Mouse (Mus musculus): ENCODE data around the gene Senp1. TPM values are rescaled to one million over a fixed set of nuclear protein-coding genes. Genes with fewer than 3 reads are reported as not detected.

The Senp1 gene
- polyA plus RNA-seq, 1 experiment from 2014 or later, result 27.2 TPM

DNA sequence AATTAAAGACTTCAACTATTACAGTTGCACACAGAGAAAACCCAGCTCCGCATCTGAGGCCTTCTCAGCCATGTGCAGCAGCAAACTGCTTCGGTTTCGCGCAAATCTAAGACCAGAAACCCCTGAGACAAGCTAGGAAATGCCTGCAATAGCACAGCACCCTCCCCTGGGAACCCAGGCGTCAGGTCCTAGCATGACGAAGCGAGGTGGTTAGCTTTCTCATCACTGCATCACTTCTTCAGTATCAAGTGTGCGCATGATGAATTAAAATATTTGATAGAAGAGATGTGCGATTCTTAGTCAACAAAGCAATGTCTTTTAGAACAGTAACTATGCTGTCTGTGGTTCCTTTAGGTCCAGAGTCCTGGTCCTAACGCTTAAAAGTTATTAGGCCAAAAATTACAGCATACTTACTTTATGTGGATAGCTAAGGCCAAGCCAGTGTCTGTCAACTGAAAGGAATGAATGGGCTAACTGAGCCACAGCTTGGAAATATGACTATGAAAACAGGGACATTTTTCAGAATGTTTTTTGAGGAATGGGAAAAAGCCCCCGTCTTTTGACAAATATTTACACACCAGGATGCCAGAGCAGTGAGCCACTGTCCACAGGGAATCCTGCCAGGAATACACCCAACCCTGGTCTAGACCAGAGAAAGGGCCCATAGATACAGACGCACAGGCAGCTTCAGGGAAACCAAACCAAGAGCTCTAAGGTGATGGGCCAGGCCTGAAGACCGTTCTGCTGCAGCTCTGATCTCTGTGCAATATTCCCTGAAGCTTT is 44.4 kb downstream of the Senp1 start:
- Histone ChIP-seq H3K9ac (ENCODE audit: low read depth, low read length) (no peak overlapping the region), H3K4me2 (ENCODE audit: low read depth, low read length) (no peak overlapping the region), H3K9me3 (ENCODE audit: control insufficient read depth, low read length) (no peaks in the 10 kb centered on the region), H3K4me1 (ENCODE audit: control insufficient read depth, insufficient read depth, low read length) (no peaks in the 10 kb centered on the region), H3K36me3 (ENCODE audit: control insufficient read depth, insufficient read depth, low read length) (peaks cover 83% of the 10 kb centered on the region), H3K27me3 (replicated peaks; ENCODE audit: control insufficient read depth, insufficient read depth, low read length) (no peaks in the 10 kb centered on the region), H3K4me3 (ENCODE audit: low read depth, low read length) (no peak overlapping the region), H3K27ac (replicated peaks; ENCODE audit: low read depth, low read length) (no peak overlapping the region)
- ATAC-seq (ENCODE audit: low read depth) (no peak), DNase-seq (ENCODE audit: low spot score) (no peak)
- WGBS, result 87% methylated on average over 13 of the region's 13 CpGs

DNA sequence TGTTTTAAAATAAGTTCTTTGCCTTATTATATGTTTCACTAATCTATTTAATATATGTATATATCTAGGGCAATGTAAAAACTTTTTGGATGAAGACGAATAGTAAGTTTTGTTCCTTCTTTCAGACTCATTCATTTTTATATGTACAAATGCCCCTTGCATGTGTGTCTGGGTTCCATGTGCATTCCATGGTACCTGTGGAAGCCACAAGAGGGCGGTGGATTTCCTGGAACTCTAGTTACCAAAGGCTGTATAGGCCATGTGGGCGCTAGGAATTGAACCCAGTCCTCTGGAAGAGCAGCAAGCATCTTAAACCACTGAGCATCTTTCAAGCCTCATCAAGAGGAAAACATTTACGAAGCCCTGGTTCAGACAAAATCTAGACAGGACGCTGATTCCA is 49.2 kb downstream of the Senp1 start:
- H3K4me1 ChIP-seq (ENCODE audit: control insufficient read depth, insufficient read depth, low read length), result no peaks in the 10 kb centered on the region
- no peaks in the 10 kb centered on the region for H3K9me3 ChIP-seq (ENCODE audit: control insufficient read depth, low read length)
- H3K9ac ChIP-seq (ENCODE audit: low read depth, low read length), result no peak overlapping the region
- ATAC-seq (ENCODE audit: low read depth), result no peak
- no peak for DNase-seq (ENCODE audit: low spot score)
- H3K36me3 ChIP-seq (ENCODE audit: control insufficient read depth, insufficient read depth, low read length), result peaks cover 87% of the 10 kb centered on the region
- no peaks in the 10 kb centered on the region for H3K27me3 ChIP-seq (replicated peaks; ENCODE audit: control insufficient read depth, insufficient read depth, low read length)
- H3K27ac ChIP-seq (replicated peaks; ENCODE audit: low read depth, low read length), result no peak overlapping the region
- 93% methylated on average over 5 of the region's 5 CpGs for WGBS
- no peak overlapping the region for H3K4me3 ChIP-seq (ENCODE audit: low read depth, low read length)
- H3K4me2 ChIP-seq (ENCODE audit: low read depth, low read length), result no peak overlapping the region

DNA sequence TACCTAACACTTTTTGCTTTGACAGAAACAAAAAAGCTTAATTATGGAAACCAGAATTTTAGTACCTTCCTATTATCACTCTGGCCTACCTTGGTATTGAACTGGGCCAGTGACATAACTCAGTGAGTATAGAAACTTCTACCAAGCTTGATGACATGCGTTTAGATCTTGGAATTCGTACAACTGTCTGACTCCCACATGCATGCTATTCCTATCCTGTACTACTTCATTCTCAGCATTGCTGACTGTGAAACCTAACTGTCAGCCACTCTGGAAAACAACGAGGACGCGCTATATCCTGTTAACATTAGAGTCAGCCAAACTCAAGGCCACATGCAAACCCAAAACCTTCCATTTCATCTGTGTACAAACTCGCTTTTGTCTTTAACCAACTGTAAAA is 49.6 kb downstream of the Senp1 start:
- H3K36me3 ChIP-seq (ENCODE audit: control insufficient read depth, insufficient read depth, low read length), result peaks cover 87% of the 10 kb centered on the region

DNA sequence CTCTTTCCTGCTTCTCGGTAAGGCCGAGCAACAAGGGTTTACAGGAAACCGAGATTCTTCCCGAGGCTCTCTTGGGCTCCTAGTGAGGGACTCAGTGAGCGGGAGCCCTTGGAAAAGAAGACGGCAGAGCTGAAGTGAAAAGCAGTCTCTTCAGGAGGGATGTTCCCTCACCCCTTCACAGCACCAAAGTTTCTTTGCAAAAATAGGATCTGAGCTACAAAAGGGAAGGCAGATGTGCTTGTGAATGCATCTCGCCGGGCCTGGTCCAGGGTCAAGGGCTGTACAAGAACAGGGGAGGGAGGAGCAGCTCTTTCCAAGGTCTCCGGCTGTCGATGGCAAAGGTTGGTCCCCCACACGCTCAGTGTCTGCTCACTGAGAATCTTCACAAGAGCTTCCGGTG is 51.0 kb downstream of the Senp1 start:
- no peak for ATAC-seq (ENCODE audit: low read depth)
- no peaks in the 10 kb centered on the region for H3K27me3 ChIP-seq (replicated peaks; ENCODE audit: control insufficient read depth, insufficient read depth, low read length)
- DNase-seq (ENCODE audit: low spot score), result no peak
- H3K9ac ChIP-seq (ENCODE audit: low read depth, low read length), result no peak overlapping the region
- no peaks in the 10 kb centered on the region for H3K9me3 ChIP-seq (ENCODE audit: control insufficient read depth, low read length)
- H3K4me3 ChIP-seq (ENCODE audit: low read depth, low read length), result no peak overlapping the region
- no peaks in the 10 kb centered on the region for H3K4me1 ChIP-seq (ENCODE audit: control insufficient read depth, insufficient read depth, low read length)
- no peak overlapping the region for H3K27ac ChIP-seq (replicated peaks; ENCODE audit: low read depth, low read length)
- 90% methylated on average over 12 of the region's 12 CpGs for WGBS
- H3K36me3 ChIP-seq (ENCODE audit: control insufficient read depth, insufficient read depth, low read length), result peaks cover 89% of the 10 kb centered on the region
- H3K4me2 ChIP-seq (ENCODE audit: low read depth, low read length), result no peak overlapping the region

More for the DNA sequence above, 49.6 kb downstream of the Senp1 start:
- DNase-seq (ENCODE audit: low spot score) (no peak), ATAC-seq (ENCODE audit: low read depth) (no peak)
- WGBS, result 90% methylated on average over 6 of the region's 6 CpGs
- no peaks in the 10 kb centered on the region for H3K9me3 ChIP-seq (ENCODE audit: control insufficient read depth, low read length)
- H3K4me3 ChIP-seq (ENCODE audit: low read depth, low read length), result no peak overlapping the region
- H3K4me1 ChIP-seq (ENCODE audit: control insufficient read depth, insufficient read depth, low read length), result no peaks in the 10 kb centered on the region
- H3K27me3 ChIP-seq (replicated peaks; ENCODE audit: control insufficient read depth, insufficient read depth, low read length), result no peaks in the 10 kb centered on the region
- H3K27ac ChIP-seq (replicated peaks; ENCODE audit: low read depth, low read length), result no peak overlapping the region
- no peak overlapping the region for H3K4me2 ChIP-seq (ENCODE audit: low read depth, low read length)
- H3K9ac ChIP-seq (ENCODE audit: low read depth, low read length), result no peak overlapping the region

DNA sequence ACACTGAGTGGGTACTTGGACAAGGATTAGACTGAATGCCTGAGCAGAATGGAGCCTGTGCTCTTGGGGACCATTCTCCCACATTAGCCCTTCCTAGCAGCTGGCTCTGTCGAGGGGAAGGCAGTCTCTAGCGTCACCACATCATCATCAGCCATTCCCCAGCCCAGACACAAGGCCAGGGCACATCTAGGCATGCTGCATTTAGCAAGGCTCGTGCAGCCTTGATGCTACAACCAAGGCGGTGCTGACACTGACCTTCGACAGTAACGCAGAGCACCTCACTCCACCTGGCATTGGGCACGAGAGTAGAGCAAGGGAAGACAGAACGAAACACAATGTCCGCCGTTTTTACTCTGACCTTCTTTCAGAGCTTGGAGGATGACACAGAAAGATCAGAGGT is 53.9 kb downstream of the Senp1 start:
- WGBS, result 94% methylated on average over 9 of the region's 10 CpGs
- no peak overlapping the region for H3K27ac ChIP-seq (replicated peaks; ENCODE audit: low read depth, low read length)
- no peak for DNase-seq (ENCODE audit: low spot score)

DNA sequence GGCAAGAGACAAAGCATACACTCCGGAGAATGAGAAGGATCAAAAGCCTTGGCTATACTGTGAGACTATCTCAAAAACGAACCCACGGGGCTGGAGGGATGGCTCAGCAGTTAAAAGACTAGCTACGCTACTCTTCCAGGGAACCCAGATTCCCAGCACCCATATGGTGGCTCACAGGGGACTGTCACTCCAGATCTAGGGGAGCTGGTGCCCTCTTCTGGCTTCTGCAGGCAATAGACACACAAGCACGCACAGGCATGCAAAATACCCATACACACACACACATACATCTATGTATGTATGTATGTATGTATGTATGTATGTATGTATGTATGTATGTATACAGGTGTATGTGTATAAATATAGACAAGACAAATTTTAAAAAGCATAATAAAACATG is 57.0 kb downstream of the Senp1 start:
- ATAC-seq (ENCODE audit: low read depth) (no peak), DNase-seq (ENCODE audit: low spot score) (no peak)
- 93% methylated on average over 5 of the region's 5 CpGs for WGBS
- Histone ChIP-seq H3K4me3 (ENCODE audit: low read depth, low read length) (no peak overlapping the region), H3K27ac (replicated peaks; ENCODE audit: low read depth, low read length) (no peak overlapping the region), H3K36me3 (ENCODE audit: control insufficient read depth, insufficient read depth, low read length) (peaks cover 42% of the 10 kb centered on the region), H3K4me2 (ENCODE audit: low read depth, low read length) (no peak overlapping the region), H3K27me3 (replicated peaks; ENCODE audit: control insufficient read depth, insufficient read depth, low read length) (no peaks in the 10 kb centered on the region), H3K9me3 (ENCODE audit: control insufficient read depth, low read length) (no peaks in the 10 kb centered on the region), H3K9ac (ENCODE audit: low read depth, low read length) (no peak overlapping the region), H3K4me1 (ENCODE audit: control insufficient read depth, insufficient read depth, low read length) (no peaks in the 10 kb centered on the region)

More for the DNA sequence above, 53.9 kb downstream of the Senp1 start:
- no peaks in the 10 kb centered on the region for H3K27me3 ChIP-seq (replicated peaks; ENCODE audit: control insufficient read depth, insufficient read depth, low read length)
- no peak overlapping the region for H3K4me3 ChIP-seq (ENCODE audit: low read depth, low read length)
- H3K9ac ChIP-seq (ENCODE audit: low read depth, low read length), result no peak overlapping the region
- H3K4me1 ChIP-seq (ENCODE audit: control insufficient read depth, insufficient read depth, low read length), result no peaks in the 10 kb centered on the region
- no peak for ATAC-seq (ENCODE audit: low read depth)
- no peak overlapping the region for H3K4me2 ChIP-seq (ENCODE audit: low read depth, low read length)
- no peaks in the 10 kb centered on the region for H3K9me3 ChIP-seq (ENCODE audit: control insufficient read depth, low read length)
- peaks cover 71% of the 10 kb centered on the region for H3K36me3 ChIP-seq (ENCODE audit: control insufficient read depth, insufficient read depth, low read length)

DNA sequence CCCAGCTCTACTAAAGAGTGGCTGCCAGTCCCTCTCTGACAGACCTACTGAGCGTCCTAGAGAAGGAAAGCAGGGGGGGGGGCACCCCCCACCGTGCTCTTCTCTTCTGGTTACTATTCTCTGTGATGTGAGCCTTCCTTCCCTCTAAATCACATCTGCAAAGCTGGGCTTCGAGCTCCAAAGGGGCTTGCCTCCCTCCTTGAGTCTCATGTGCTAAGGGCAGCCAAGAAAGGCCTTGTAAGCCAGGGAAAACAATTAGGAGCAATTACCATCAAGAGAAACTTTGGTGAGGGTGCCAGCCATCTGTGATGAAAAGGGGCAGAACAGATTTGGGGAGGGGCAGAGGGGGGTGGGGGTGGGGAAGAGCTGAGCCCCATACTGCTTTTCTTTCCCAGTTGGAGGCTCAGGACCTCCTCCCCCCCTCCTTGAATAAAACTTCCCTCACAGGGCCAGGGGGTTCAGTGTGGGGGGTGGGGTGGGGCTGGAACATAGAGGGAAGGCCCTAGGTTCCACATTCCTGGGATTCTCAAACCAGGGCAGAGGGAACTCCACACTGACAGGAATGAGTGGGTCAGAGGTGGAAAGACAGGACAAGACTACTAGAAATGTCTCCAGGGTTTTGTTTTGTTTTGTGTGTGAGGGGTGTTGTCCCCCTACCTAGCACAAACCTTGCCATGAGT is 58.3 kb downstream of the Senp1 start:
- H3K27ac ChIP-seq (replicated peaks; ENCODE audit: low read depth, low read length), result no peak overlapping the region; the same call in 1 of the 2 replicates
- H3K9ac ChIP-seq (ENCODE audit: low read depth, low read length), result no peak overlapping the region
- WGBS, result 11% methylated on average over 3 of the region's 3 CpGs

DNA sequence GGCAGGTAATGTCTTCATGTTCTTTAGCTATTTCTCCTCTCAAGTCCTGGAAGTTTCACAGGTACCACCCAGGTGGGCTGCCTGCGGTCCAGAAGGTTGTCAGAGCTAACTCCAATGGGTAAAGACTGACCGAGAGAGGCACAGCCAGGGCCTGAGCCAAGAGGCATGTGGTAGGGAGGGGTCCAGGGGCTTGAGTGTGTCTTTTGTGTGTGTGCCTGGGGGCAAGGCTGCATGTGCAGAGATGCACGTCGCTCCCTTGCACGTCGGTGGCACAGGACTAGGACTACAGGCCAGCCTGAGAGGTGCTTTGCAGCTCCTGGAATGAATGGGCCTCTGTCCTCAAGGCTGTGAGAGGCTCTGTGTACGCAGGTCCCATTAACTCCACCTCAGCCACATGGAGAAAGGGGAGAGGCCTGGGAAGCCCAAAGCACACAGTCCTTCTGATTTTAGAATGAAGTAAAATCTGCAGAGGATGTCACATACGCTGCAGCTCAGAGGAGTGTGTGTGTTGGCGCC is 60.3 kb downstream of the Senp1 start:
- peak overlapping the region; percentile 66 for H3K27ac ChIP-seq (replicated peaks; ENCODE audit: low read depth, low read length)

More for the DNA sequence above, 58.3 kb downstream of the Senp1 start:
- ATAC-seq (ENCODE audit: low read depth) (no peak), DNase-seq (ENCODE audit: low spot score) (peak; percentile 44)
- H3K9me3 ChIP-seq (ENCODE audit: control insufficient read depth, low read length), result no peaks in the 10 kb centered on the region
- H3K4me1 ChIP-seq (ENCODE audit: control insufficient read depth, insufficient read depth, low read length), result no peaks in the 10 kb centered on the region
- no peak overlapping the region for H3K4me2 ChIP-seq (ENCODE audit: low read depth, low read length)
- peaks cover 31% of the 10 kb centered on the region for H3K36me3 ChIP-seq (ENCODE audit: control insufficient read depth, insufficient read depth, low read length)
- H3K27me3 ChIP-seq (replicated peaks; ENCODE audit: control insufficient read depth, insufficient read depth, low read length), result no peaks in the 10 kb centered on the region
- H3K4me3 ChIP-seq (ENCODE audit: low read depth, low read length), result no peak overlapping the region

More for the DNA sequence above, 60.3 kb downstream of the Senp1 start:
- Histone ChIP-seq H3K9me3 (ENCODE audit: control insufficient read depth, low read length) (no peaks in the 10 kb centered on the region), H3K27me3 (replicated peaks; ENCODE audit: control insufficient read depth, insufficient read depth, low read length) (no peaks in the 10 kb centered on the region), H3K4me1 (ENCODE audit: control insufficient read depth, insufficient read depth, low read length) (peaks cover 6% of the 10 kb centered on the region), H3K9ac (ENCODE audit: low read depth, low read length) (no peak overlapping the region), H3K4me3 (ENCODE audit: low read depth, low read length) (no peak overlapping the region), H3K4me2 (ENCODE audit: low read depth, low read length) (no peak overlapping the region), H3K36me3 (ENCODE audit: control insufficient read depth, insufficient read depth, low read length) (peaks cover 15% of the 10 kb centered on the region)
- DNase-seq (ENCODE audit: low spot score) (peak; percentile 50), ATAC-seq (ENCODE audit: low read depth) (peak; percentile 46)
- WGBS, result 39% methylated on average over 9 of the region's 9 CpGs
